Mouse (Mus musculus) erythroblast, embryonic 14.5 days (primary cell): ENCODE measurements around the gene E2f8. TPM values are rescaled to one million over a fixed set of nuclear protein-coding genes. Genes with fewer than 3 reads are reported as not detected.

Source experiments
- H3K27me3 ChIP-seq: 2 replicates; pipeline ENCODE4 v1.6.1; 2012; ENCODE audit warnings: inconsistent platforms; ENCODE audit not compliant: control insufficient read depth
- H3K36me3 ChIP-seq: 2 replicates; pipeline ENCODE4 v1.6.1; 2012; ENCODE audit warnings: mild to moderate bottlenecking, inconsistent platforms; ENCODE audit not compliant: control insufficient read depth
- H3K4me1 ChIP-seq: 2 replicates; pipeline ENCODE4 v1.6.1; 2012; ENCODE audit warnings: inconsistent platforms; ENCODE audit not compliant: control insufficient read depth
- H3K4me3 ChIP-seq: replicated peaks from 2 replicates; pipeline ENCODE3; 2012; ENCODE audit warnings: moderate library complexity, mild to moderate bottlenecking, inconsistent platforms
- H3K9me3 ChIP-seq: 2 replicates; pipeline ENCODE4 v1.6.1; 2012; ENCODE audit warnings: low read length, inconsistent platforms, mixed read lengths; ENCODE audit not compliant: control insufficient read depth
- GATA1 ChIP-seq: IDR thresholded peaks from 2 replicates; pipeline ENCODE4 v1.6.1; 2012; ENCODE audit warnings: low read length, inconsistent platforms, mixed read lengths
- TAL1 ChIP-seq: IDR thresholded peaks from 3 replicates; pipeline ENCODE4 v1.6.1; 2012; ENCODE audit warnings: low read length, inconsistent platforms, mixed read lengths
- polyA plus RNA-seq: library from polyadenylated mRNA; stranded (reverse); fragments of >175 nt; gene quantifications from 2 replicates; pipeline ENCODE4 v1.2.3, GENCODE M21; 2012

Gene E2f8
- polyA plus RNA-seq, 1 experiment: 19.5 TPM

DNA sequence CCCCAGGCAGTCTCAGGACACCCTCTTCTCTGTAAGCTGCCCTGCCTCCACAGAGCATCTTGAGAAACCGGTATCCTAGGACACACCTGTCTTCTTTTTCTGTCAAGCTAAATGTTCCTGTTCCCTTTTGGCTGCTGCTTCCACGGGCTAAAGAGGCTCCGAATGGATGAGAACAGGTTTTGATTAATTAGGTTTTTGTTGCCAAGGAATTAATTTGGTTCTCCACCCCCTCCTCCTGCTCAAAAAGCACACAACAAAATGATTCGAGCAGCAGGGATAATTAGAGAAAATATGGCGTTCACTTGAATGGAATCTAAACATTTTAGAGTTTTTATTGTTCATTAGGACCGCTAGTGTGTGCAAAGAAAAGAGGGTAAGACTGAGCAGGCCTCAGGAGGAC lies 28.9 kb upstream of the E2f8 start:
- Histone ChIP-seq H3K27me3 (no peaks in the 10 kb centered on the region), H3K4me1 (peaks cover 6% of the 10 kb centered on the region), H3K36me3 (no peaks in the 10 kb centered on the region), H3K9me3 (no peaks in the 10 kb centered on the region), H3K4me3 (no peak overlapping the region)
- TF ChIP-seq GATA1 (no peak), TAL1 (no peak)

GRCm38 (mm10) chr7:48909342-48909671 lies 27.9 kb upstream of the E2f8 start:
- TF ChIP-seq TAL1 (no peak), GATA1 (no peak)
- no peaks in the 10 kb centered on the region for H3K9me3 ChIP-seq
- H3K4me3 ChIP-seq: no peak overlapping the region
- H3K27me3 ChIP-seq: no peaks in the 10 kb centered on the region
- H3K4me1 ChIP-seq: peaks cover 6% of the 10 kb centered on the region
- H3K36me3 ChIP-seq: no peaks in the 10 kb centered on the region

- H3K4me3 ChIP-seq: no peak within 1 kb of the TSS
- H3K36me3 ChIP-seq: no peaks in the 10 kb centered on the region
- H3K27me3 ChIP-seq: no peaks in the 10 kb centered on the region
- TF ChIP-seq GATA1: no peak
- TF ChIP-seq TAL1: no peak
- H3K4me1 ChIP-seq: peaks cover 6% of the 10 kb centered on the region
- no peaks in the 10 kb centered on the region for H3K9me3 ChIP-seq
These were observed 27.3 kb upstream of the E2f8 start, which contains the start of gene Nav2 for GRCm38 (mm10) chr7:48908521-48909341. Nav2 (plus strand) TSS chr7:48908716.

DNA sequence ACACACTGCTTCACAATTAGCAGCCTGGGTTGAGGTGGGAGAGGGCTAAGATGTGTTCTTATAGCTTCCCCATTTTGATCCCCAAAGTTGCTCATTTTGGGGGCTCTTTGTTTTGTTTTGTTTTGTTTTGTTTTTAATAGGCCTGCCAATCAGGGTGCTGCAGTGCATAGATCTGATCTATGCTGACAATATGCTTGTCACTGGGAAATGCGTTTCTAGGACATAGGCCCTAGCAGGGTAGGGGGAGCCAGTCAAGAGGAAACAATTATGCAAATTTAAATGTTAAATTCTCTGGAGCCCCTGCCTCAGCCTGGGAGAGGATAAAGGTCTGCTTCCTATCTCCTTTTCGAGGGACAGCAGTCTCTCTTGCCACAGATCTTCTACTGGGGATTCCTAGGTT lies 21.1 kb upstream of the E2f8 start:
- Histone ChIP-seq H3K27me3 (peaks cover 30% of the 10 kb centered on the region), H3K36me3 (no peaks in the 10 kb centered on the region), H3K4me1 (no peaks in the 10 kb centered on the region), H3K9me3 (no peaks in the 10 kb centered on the region), H3K4me3 (no peak overlapping the region)
- TF ChIP-seq TAL1: no peak

DNA sequence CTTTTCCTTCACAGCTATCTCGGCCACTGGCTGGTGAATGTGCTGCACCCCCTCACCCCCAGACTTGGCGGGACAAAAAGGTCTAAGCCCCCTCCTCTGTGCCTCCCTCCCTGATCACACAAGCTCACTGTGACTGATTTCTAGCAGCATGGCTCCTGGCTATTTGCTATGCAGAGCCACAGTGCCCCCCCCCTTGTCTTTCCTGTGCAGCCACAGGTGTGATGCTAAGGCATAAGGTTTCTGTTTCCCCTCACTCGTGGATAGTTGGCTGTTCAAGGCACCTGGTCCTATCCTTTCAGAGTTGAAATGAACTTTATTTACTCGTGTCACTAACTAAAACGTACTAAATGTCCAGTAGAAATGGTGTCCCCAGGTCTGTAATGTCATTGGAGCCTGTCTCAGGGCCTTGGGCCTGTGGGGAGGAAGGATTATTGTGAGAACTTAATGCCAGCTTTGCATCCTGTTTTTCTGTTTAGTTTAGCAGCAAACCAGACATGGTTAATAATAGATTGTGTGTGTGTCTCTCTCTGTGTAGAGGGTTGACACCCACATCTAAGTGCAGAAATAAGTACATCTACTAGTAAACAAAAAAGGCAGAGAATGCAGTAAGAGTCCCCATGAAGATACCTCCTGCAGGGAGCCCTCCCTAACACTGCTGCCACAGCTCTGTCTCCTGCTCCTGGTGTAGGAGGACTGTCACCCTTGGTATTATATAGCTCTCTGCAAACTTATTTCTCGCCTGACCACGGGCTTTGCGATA lies 19.2 kb upstream of the E2f8 start:
- no peaks in the 10 kb centered on the region for H3K36me3 ChIP-seq
- no peak overlapping the region for H3K4me3 ChIP-seq
- TF ChIP-seq TAL1: no peak
- no peak for TF ChIP-seq GATA1
- peaks cover 35% of the 10 kb centered on the region for H3K27me3 ChIP-seq
- no peaks in the 10 kb centered on the region for H3K9me3 ChIP-seq
- H3K4me1 ChIP-seq: no peaks in the 10 kb centered on the region

GRCm38 (mm10) chr7:48898416-48898815 lies 17.0 kb upstream of the E2f8 start:
- Histone ChIP-seq H3K9me3 (no peaks in the 10 kb centered on the region), H3K27me3 (peaks cover 35% of the 10 kb centered on the region), H3K36me3 (no peaks in the 10 kb centered on the region), H3K4me3 (no peak overlapping the region), H3K4me1 (no peaks in the 10 kb centered on the region)
- TF ChIP-seq GATA1 (no peak), TAL1 (no peak)

DNA sequence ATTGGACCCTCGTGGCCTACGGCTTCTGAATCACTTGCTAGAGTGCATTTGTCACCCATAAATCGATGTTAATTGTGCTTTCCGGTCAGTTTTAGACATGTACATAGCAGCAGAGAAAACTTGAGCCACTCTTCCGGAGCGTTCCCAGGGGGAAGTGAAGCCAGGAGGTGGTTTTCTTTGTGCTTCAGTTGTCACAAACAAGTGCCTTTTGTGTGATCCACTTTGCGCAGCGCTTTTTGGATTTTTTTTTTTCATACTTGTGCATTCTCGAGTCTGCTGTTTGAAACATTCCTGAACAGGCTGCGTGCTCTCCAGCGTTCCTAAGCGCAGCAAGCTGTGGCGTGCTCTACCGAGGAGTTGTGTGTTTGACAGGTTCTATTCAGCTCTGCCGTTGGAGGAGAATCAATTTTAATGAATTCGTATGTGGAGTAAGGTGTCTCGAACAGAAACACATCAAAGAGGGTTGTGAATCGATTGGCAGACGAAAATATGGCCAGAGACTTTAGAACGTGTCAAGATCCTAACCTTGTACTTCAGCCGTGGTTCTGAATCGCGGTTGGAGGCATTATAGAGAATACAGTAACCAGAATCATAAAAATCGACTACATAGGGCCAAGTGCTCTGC lies 16.3 kb upstream of the E2f8 start:
- Histone ChIP-seq H3K27me3 (peaks cover 35% of the 10 kb centered on the region), H3K4me1 (no peaks in the 10 kb centered on the region), H3K9me3 (no peaks in the 10 kb centered on the region), H3K36me3 (no peaks in the 10 kb centered on the region), H3K4me3 (no peak overlapping the region)
- TF ChIP-seq TAL1 (no peak), GATA1 (no peak)

- no peak overlapping the region for H3K4me3 ChIP-seq
- no peak for TF ChIP-seq GATA1
- TF ChIP-seq TAL1: no peak
- no peaks in the 10 kb centered on the region for H3K9me3 ChIP-seq
- peaks cover 38% of the 10 kb centered on the region for H3K27me3 ChIP-seq
- H3K4me1 ChIP-seq: no peaks in the 10 kb centered on the region
- H3K36me3 ChIP-seq: no peaks in the 10 kb centered on the region
These were observed 14.7 kb upstream of the E2f8 start for GRCm38 (mm10) chr7:48896051-48896450.

DNA sequence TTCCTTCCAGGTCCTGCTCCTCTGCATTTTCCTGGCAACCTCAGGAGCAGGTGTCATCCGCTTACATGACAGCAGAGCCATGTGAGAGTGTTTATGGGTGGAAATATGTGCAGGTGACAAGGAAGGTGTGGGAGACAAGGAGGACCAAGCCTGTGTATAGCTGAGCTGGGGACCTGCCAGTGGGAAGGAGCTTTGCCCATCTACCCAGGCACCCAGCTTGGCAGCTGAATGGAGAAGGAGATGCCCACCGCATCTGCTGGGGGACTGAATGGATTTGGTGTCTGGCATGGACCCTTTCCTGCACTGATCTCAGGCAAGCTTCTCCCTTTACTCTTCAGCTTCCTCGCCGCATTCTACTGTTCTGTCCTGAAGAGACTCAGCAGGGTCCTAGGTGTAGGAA lies 14.1 kb upstream of the E2f8 start:
- H3K9me3 ChIP-seq: no peaks in the 10 kb centered on the region
- H3K4me1 ChIP-seq: no peaks in the 10 kb centered on the region
- no peak overlapping the region for H3K4me3 ChIP-seq
- peaks cover 38% of the 10 kb centered on the region for H3K27me3 ChIP-seq
- TF ChIP-seq GATA1 (no peak), TAL1 (no peak)
- no peaks in the 10 kb centered on the region for H3K36me3 ChIP-seq
